Mouse (Mus musculus): ENCODE results near the gene Clec4f. TPM values are rescaled to one million over a fixed set of nuclear protein-coding genes. Genes with fewer than 3 reads are reported as not detected.

The Clec4f gene
- polyA plus RNA-seq, 1 experiment from 2014 or later = 0.08 TPM

DNA sequence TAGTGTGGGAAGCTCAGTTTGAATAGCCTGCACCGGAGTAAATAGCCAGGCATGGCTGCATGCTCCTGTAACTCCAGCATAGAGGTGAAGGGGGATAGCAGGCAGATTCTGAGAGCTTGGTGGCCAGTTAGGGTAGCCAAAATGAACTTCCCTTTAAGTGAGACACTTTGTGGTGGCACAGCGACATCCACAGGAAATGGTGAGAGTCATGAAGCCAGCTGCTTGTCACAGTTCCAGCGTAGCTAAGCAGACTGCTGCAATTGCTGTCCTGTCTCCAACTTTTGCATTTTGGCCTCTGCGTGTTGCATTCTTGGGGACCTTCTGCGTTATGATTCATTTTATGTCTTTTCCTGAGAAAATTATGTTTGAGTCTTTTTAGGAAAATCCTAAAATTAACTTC is 39.5 kb downstream of the Clec4f start:
- peaks cover 3% of the 10 kb centered on the region for H3K4me1 ChIP-seq (replicated peaks; ENCODE audit: control insufficient read depth, insufficient read depth, low read length)
- no peak overlapping the region for H3K4me2 ChIP-seq (ENCODE audit: low read depth, low read length)
- ATAC-seq (ENCODE audit: low read depth) = no peak
- H3K27me3 ChIP-seq (ENCODE audit: control insufficient read depth, insufficient read depth, low read depth, low read length) = no peaks in the 10 kb centered on the region
- H3K27ac ChIP-seq (ENCODE audit: low read length) = no peak overlapping the region
- H3K9me3 ChIP-seq (ENCODE audit: control insufficient read depth, low read length) = no peaks in the 10 kb centered on the region
- H3K9ac ChIP-seq (ENCODE audit: low read length) = no peak overlapping the region
- 43% methylated on average over 5 of the region's 5 CpGs for WGBS
- H3K36me3 ChIP-seq (ENCODE audit: control insufficient read depth, insufficient read depth, low read length) = no peaks in the 10 kb centered on the region
- no peak overlapping the region for H3K4me3 ChIP-seq (ENCODE audit: low read length)

- H3K9ac ChIP-seq (ENCODE audit: low read length) = no peak overlapping the region
- ATAC-seq (ENCODE audit: low read depth) = no peak
- 77% methylated on average over 4 of the region's 4 CpGs for WGBS
- no peak overlapping the region for H3K27ac ChIP-seq (ENCODE audit: low read length)
- no peak overlapping the region for H3K4me2 ChIP-seq (ENCODE audit: low read depth, low read length)
- no peak overlapping the region for H3K4me3 ChIP-seq (ENCODE audit: low read length)
- no peaks in the 10 kb centered on the region for H3K9me3 ChIP-seq (ENCODE audit: control insufficient read depth, low read length)
- H3K27me3 ChIP-seq (ENCODE audit: control insufficient read depth, insufficient read depth, low read depth, low read length) = no peaks in the 10 kb centered on the region
- no peaks in the 10 kb centered on the region for H3K36me3 ChIP-seq (ENCODE audit: control insufficient read depth, insufficient read depth, low read length)
- H3K4me1 ChIP-seq (replicated peaks; ENCODE audit: control insufficient read depth, insufficient read depth, low read length) = peaks cover 3% of the 10 kb centered on the region
Measured at GRCm38 (mm10) chr6:83614469-83614868, 41.5 kb downstream of the Clec4f start.

DNA sequence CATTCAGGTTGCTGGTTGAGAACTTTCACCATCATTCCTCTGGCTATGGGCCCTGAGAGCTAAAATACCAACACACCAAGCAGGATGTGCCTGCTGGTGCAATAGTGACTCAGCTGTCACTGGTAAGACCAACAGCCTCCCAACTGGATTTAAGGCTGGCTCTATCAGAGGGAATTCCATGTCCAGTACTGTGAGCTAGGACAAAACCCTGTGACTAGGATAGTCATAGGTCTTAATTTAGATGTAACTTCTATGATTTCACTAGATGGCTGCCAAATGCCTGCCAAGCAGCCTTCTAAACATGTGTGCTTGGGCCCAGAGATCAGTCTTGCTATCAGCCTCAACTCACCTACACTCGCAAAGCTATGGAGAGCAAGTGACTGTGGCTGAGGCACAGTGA is 43.0 kb downstream of the Clec4f start:
- Histone ChIP-seq H3K4me1 (replicated peaks; ENCODE audit: control insufficient read depth, insufficient read depth, low read length) (peaks cover 3% of the 10 kb centered on the region), H3K4me2 (ENCODE audit: low read depth, low read length) (no peak overlapping the region), H3K4me3 (ENCODE audit: low read length) (no peak overlapping the region), H3K27me3 (ENCODE audit: control insufficient read depth, insufficient read depth, low read depth, low read length) (no peaks in the 10 kb centered on the region), H3K27ac (ENCODE audit: low read length) (no peak overlapping the region), H3K9me3 (ENCODE audit: control insufficient read depth, low read length) (no peaks in the 10 kb centered on the region), H3K36me3 (ENCODE audit: control insufficient read depth, insufficient read depth, low read length) (no peaks in the 10 kb centered on the region), H3K9ac (ENCODE audit: low read length) (no peak overlapping the region)
- ATAC-seq (ENCODE audit: low read depth) = no peak
- WGBS = 100% methylated on average over 1 of the region's 1 CpGs

DNA sequence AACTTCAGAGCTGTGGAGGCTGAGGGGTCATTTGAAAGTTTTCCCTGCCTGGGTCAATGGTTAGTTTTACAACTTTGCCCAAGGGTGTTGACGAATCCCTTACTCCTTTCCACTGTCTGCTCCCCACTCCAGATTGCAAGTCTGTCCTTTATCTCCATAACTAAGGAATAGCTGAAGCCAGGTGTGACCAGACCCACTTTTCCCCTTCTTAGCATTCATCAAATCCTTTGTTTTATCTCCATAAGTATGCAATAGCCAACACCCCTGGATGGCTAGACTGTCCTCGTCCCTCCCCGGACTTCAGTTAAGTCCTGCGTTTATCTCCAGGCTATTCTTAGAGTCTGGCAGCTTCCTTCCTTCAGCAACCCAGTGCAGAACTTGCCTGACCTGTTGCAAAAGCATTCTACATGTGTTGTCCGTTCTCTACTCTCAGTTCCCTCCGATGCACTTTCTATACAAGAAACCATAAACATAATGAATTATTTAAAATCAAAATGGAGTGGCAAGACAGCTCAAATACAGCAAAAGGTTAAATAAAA is 56.3 kb downstream of the Clec4f start:
- no peak overlapping the region for H3K4me2 ChIP-seq (ENCODE audit: low read depth, low read length)
- no peak for ATAC-seq (ENCODE audit: low read depth)
- no peaks in the 10 kb centered on the region for H3K9me3 ChIP-seq (ENCODE audit: control insufficient read depth, low read length)
- H3K4me1 ChIP-seq (replicated peaks; ENCODE audit: control insufficient read depth, insufficient read depth, low read length) = no peaks in the 10 kb centered on the region; the same call in 1 of the 2 replicates
- 60% methylated on average over 6 of the region's 6 CpGs for WGBS
- H3K27me3 ChIP-seq (ENCODE audit: control insufficient read depth, insufficient read depth, low read depth, low read length) = no peaks in the 10 kb centered on the region
- no peak overlapping the region for H3K27ac ChIP-seq (ENCODE audit: low read length)
- H3K36me3 ChIP-seq (ENCODE audit: control insufficient read depth, insufficient read depth, low read length) = no peaks in the 10 kb centered on the region
- no peak overlapping the region for H3K9ac ChIP-seq (ENCODE audit: low read length)
- no peak overlapping the region for H3K4me3 ChIP-seq (ENCODE audit: low read length)

DNA sequence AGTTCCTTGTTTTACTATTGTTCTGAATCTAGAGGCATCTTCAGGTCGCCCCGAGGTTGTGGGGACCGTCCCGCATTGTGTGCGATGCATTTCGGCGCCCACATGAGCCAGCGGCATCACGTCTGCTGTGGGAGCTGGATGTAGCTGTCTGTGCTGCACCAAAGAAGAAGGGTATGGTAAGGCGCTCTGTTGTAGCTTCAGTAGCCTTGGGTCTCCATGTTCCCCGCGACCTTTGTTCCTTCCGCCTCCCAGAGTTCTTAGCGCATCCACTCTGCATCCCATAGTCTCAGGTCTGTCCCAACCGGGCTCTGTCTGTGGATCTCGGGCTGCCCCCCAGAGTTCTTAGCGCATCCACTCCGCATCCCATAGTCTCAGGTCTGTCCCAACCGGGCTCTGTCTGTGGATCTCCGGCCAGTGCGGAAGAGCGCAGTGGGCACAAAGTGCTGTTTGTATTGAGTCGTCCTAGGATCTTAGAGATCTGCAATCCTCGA is 56.9 kb downstream of the Clec4f start:
- no peaks in the 10 kb centered on the region; the same call in 1 of the 2 replicates for H3K4me1 ChIP-seq (replicated peaks; ENCODE audit: control insufficient read depth, insufficient read depth, low read length)
- H3K4me2 ChIP-seq (ENCODE audit: low read depth, low read length) = peak overlapping the region; percentile 57
- WGBS = 31% methylated on average over 24 of the region's 24 CpGs
- H3K4me3 ChIP-seq (ENCODE audit: low read length) = peak overlapping the region; percentile 38
- no peak overlapping the region for H3K27ac ChIP-seq (ENCODE audit: low read length)
- no peaks in the 10 kb centered on the region for H3K9me3 ChIP-seq (ENCODE audit: control insufficient read depth, low read length)
- H3K36me3 ChIP-seq (ENCODE audit: control insufficient read depth, insufficient read depth, low read length) = no peaks in the 10 kb centered on the region
- 0 out of 2 replicates have a peak overlapping the region, but pooled peaks have one; percentile 11 for H3K9ac ChIP-seq (ENCODE audit: low read length)
- no peak for ATAC-seq (ENCODE audit: low read depth)
- H3K27me3 ChIP-seq (ENCODE audit: control insufficient read depth, insufficient read depth, low read depth, low read length) = no peaks in the 10 kb centered on the region

DNA sequence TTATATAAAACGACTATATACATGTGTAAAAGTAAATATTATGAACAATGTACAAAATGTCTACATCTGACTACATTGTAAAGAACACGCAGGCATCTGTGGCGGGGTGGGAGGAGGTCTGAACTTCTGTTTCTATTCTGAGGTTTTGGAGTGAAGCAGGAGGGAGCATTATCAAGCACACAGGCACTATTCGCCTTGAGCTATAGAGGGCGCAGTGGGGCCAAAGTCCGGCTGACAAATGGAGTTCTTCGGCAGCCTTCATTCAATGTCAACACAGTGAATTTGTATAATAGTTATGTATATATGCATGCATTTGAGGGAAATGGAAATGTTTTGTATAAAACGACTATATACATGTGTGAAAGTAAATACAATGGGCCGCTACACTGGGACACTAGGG is 57.3 kb downstream of the Clec4f start:
- Histone ChIP-seq H3K9me3 (ENCODE audit: control insufficient read depth, low read length) (no peaks in the 10 kb centered on the region), H3K4me1 (replicated peaks; ENCODE audit: control insufficient read depth, insufficient read depth, low read length) (no peaks in the 10 kb centered on the region; the same call in 1 of the 2 replicates), H3K4me2 (ENCODE audit: low read depth, low read length) (peak overlapping the region; percentile 57), H3K9ac (ENCODE audit: low read length) (no peak overlapping the region), H3K27me3 (ENCODE audit: control insufficient read depth, insufficient read depth, low read depth, low read length) (no peaks in the 10 kb centered on the region), H3K27ac (ENCODE audit: low read length) (no peak overlapping the region), H3K4me3 (ENCODE audit: low read length) (peak overlapping the region; percentile 38), H3K36me3 (ENCODE audit: control insufficient read depth, insufficient read depth, low read length) (no peaks in the 10 kb centered on the region)
- 9% methylated on average over 9 of the region's 9 CpGs for WGBS
- ATAC-seq (ENCODE audit: low read depth) = no peak

DNA sequence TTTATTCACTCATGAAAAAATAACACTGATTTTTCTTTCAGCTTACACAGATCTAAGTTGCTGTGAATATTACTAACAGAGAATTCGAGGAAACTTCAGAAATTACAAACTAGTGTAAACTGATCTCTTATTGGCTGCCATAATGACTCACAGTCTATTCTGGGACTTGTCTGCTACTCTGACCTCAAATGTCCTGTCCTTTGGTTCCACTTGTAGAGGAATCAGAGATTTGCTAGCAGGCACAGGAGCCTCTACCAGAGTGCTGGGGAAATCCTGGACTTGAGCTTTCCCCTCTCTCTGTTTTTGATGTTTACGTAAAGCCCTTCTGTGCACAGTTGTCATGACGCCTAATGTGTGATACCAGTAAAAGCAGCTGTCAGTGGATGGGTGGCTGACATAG is 58.0 kb downstream of the Clec4f start:
- Histone ChIP-seq H3K4me2 (ENCODE audit: low read depth, low read length) (no peak overlapping the region), H3K27me3 (ENCODE audit: control insufficient read depth, insufficient read depth, low read depth, low read length) (no peaks in the 10 kb centered on the region), H3K36me3 (ENCODE audit: control insufficient read depth, insufficient read depth, low read length) (no peaks in the 10 kb centered on the region), H3K9ac (ENCODE audit: low read length) (no peak overlapping the region), H3K9me3 (ENCODE audit: control insufficient read depth, low read length) (no peaks in the 10 kb centered on the region), H3K4me3 (ENCODE audit: low read length) (no peak overlapping the region), H3K27ac (ENCODE audit: low read length) (no peak overlapping the region), H3K4me1 (replicated peaks; ENCODE audit: control insufficient read depth, insufficient read depth, low read length) (no peaks in the 10 kb centered on the region; the same call in 1 of the 2 replicates)
- WGBS = 32% methylated on average over 3 of the region's 3 CpGs
- ATAC-seq (ENCODE audit: low read depth) = no peak

- Histone ChIP-seq H3K4me2 (ENCODE audit: low read depth, low read length) (no peak overlapping the region), H3K9me3 (ENCODE audit: control insufficient read depth, low read length) (no peaks in the 10 kb centered on the region), H3K4me3 (ENCODE audit: low read length) (no peak overlapping the region), H3K27ac (ENCODE audit: low read length) (no peak overlapping the region), H3K36me3 (ENCODE audit: control insufficient read depth, insufficient read depth, low read length) (no peaks in the 10 kb centered on the region), H3K9ac (ENCODE audit: low read length) (no peak overlapping the region), H3K27me3 (ENCODE audit: control insufficient read depth, insufficient read depth, low read depth, low read length) (no peaks in the 10 kb centered on the region), H3K4me1 (replicated peaks; ENCODE audit: control insufficient read depth, insufficient read depth, low read length) (no peaks in the 10 kb centered on the region; the same call in 1 of the 2 replicates)
- 72% methylated on average over 2 of the region's 2 CpGs for WGBS
- ATAC-seq (ENCODE audit: low read depth) = no peak
Measured at GRCm38 (mm10) chr6:83595035-83595434, 61.0 kb downstream of the Clec4f start.

All from lung, embryonic 16.5 days (tissue).